Mouse (Mus musculus) erythroblast, embryonic 14.5 days (primary cell): ENCODE measurements around the gene F2. TPM values are rescaled to one million over a fixed set of nuclear protein-coding genes. Genes with fewer than 3 reads are reported as not detected.
A peak's percentile ranks its signal among the peaks of the same experiment; 100 is the strongest.

ENCODE experiments used
- H3K27me3 ChIP-seq: 2 replicates; pipeline ENCODE4 v1.6.1; 2012; ENCODE audit warnings: inconsistent platforms; ENCODE audit not compliant: control insufficient read depth
- H3K36me3 ChIP-seq: 2 replicates; pipeline ENCODE4 v1.6.1; 2012; ENCODE audit warnings: mild to moderate bottlenecking, inconsistent platforms; ENCODE audit not compliant: control insufficient read depth
- H3K4me1 ChIP-seq: 2 replicates; pipeline ENCODE4 v1.6.1; 2012; ENCODE audit warnings: inconsistent platforms; ENCODE audit not compliant: control insufficient read depth
- H3K4me3 ChIP-seq: replicated peaks from 2 replicates; pipeline ENCODE3; 2012; ENCODE audit warnings: moderate library complexity, mild to moderate bottlenecking, inconsistent platforms
- H3K9me3 ChIP-seq: 2 replicates; pipeline ENCODE4 v1.6.1; 2012; ENCODE audit warnings: low read length, inconsistent platforms, mixed read lengths; ENCODE audit not compliant: control insufficient read depth
- GATA1 ChIP-seq: IDR thresholded peaks from 2 replicates; pipeline ENCODE4 v1.6.1; 2012; ENCODE audit warnings: low read length, inconsistent platforms, mixed read lengths
- TAL1 ChIP-seq: IDR thresholded peaks from 3 replicates; pipeline ENCODE4 v1.6.1; 2012; ENCODE audit warnings: low read length, inconsistent platforms, mixed read lengths
- polyA plus RNA-seq: library from polyadenylated mRNA; stranded (reverse); fragments of >175 nt; gene quantifications from 2 replicates; pipeline ENCODE4 v1.2.3, GENCODE M21; 2012

The F2 gene
- polyA plus RNA-seq, result 0.05 and 0.09 TPM in 2 replicates

GRCm38 (mm10) chr2:91636229-91636628, at the start of gene F2:
F2 (minus strand) TSS chr2:91636414.
- Histone ChIP-seq H3K4me3 (peak within 1 kb of the TSS; percentile 45), H3K4me1 (peaks cover 45% of the 10 kb centered on the region), H3K9me3 (no peaks in the 10 kb centered on the region), H3K27me3 (no peaks in the 10 kb centered on the region), H3K36me3 (peaks cover 2% of the 10 kb centered on the region; the same call in 1 of the 2 replicates)
- TF ChIP-seq TAL1, result no peak
- TF ChIP-seq GATA1, result no peak

GRCm38 (mm10) chr2:91683919-91684318, 47.7 kb upstream of the F2 start:
- no peak overlapping the region for H3K4me3 ChIP-seq
- TF ChIP-seq TAL1 (no peak), GATA1 (no peak)
- no peaks in the 10 kb centered on the region for H3K27me3 ChIP-seq
- peaks cover 91% of the 10 kb centered on the region for H3K36me3 ChIP-seq
- peaks cover 7% of the 10 kb centered on the region for H3K4me1 ChIP-seq
- no peaks in the 10 kb centered on the region for H3K9me3 ChIP-seq

- Histone ChIP-seq H3K36me3 (peaks cover 92% of the 10 kb centered on the region), H3K4me1 (peaks cover 7% of the 10 kb centered on the region)
Measured at GRCm38 (mm10) chr2:91682850-91683249, 46.6 kb upstream of the F2 start.

GRCm38 (mm10) chr2:91676961-91677360, 40.7 kb upstream of the F2 start:
- TF ChIP-seq GATA1 (no peak), TAL1 (no peak)
- peaks cover 94% of the 10 kb centered on the region for H3K36me3 ChIP-seq

More at GRCm38 (mm10) chr2:91682850-91683249, 46.6 kb upstream of the F2 start:
- TF ChIP-seq TAL1 (no peak), GATA1 (no peak)
- Histone ChIP-seq H3K27me3 (no peaks in the 10 kb centered on the region), H3K9me3 (no peaks in the 10 kb centered on the region), H3K4me3 (no peak overlapping the region)

GRCm38 (mm10) chr2:91676420-91676819, 40.2 kb upstream of the F2 start:
- TF ChIP-seq GATA1 (no peak), TAL1 (no peak)

More at GRCm38 (mm10) chr2:91676961-91677360, 40.7 kb upstream of the F2 start:
- no peaks in the 10 kb centered on the region for H3K4me1 ChIP-seq
- H3K27me3 ChIP-seq, result no peaks in the 10 kb centered on the region
- H3K9me3 ChIP-seq, result no peaks in the 10 kb centered on the region
- H3K4me3 ChIP-seq, result no peak overlapping the region

GRCm38 (mm10) chr2:91674895-91675294, 38.7 kb upstream of the F2 start:
- TF ChIP-seq GATA1, result no peak
- TF ChIP-seq TAL1, result no peak
- Histone ChIP-seq H3K4me3 (no peak overlapping the region), H3K36me3 (peaks cover 95% of the 10 kb centered on the region)

More at GRCm38 (mm10) chr2:91676420-91676819, 40.2 kb upstream of the F2 start:
- Histone ChIP-seq H3K36me3 (peaks cover 94% of the 10 kb centered on the region), H3K4me1 (no peaks in the 10 kb centered on the region), H3K4me3 (no peak overlapping the region), H3K9me3 (no peaks in the 10 kb centered on the region), H3K27me3 (no peaks in the 10 kb centered on the region)

GRCm38 (mm10) chr2:91673587-91673986, 37.4 kb upstream of the F2 start:
- Histone ChIP-seq H3K9me3 (no peaks in the 10 kb centered on the region), H3K36me3 (peaks cover 95% of the 10 kb centered on the region), H3K4me1 (no peaks in the 10 kb centered on the region), H3K4me3 (no peak overlapping the region), H3K27me3 (no peaks in the 10 kb centered on the region)
- TF ChIP-seq GATA1, result no peak
- TF ChIP-seq TAL1, result no peak

More at GRCm38 (mm10) chr2:91674895-91675294, 38.7 kb upstream of the F2 start:
- no peaks in the 10 kb centered on the region for H3K4me1 ChIP-seq
- H3K27me3 ChIP-seq, result no peaks in the 10 kb centered on the region
- H3K9me3 ChIP-seq, result no peaks in the 10 kb centered on the region

- H3K9me3 ChIP-seq, result no peaks in the 10 kb centered on the region
- no peak overlapping the region for H3K4me3 ChIP-seq
- peaks cover 87% of the 10 kb centered on the region for H3K36me3 ChIP-seq
- H3K4me1 ChIP-seq, result no peaks in the 10 kb centered on the region
- no peaks in the 10 kb centered on the region for H3K27me3 ChIP-seq
- no peak for TF ChIP-seq GATA1
- TF ChIP-seq TAL1, result no peak
Measured at GRCm38 (mm10) chr2:91670038-91670437, 33.8 kb upstream of the F2 start.

GRCm38 (mm10) chr2:91669326-91669725, 33.1 kb upstream of the F2 start:
- no peaks in the 10 kb centered on the region for H3K4me1 ChIP-seq
- no peak for TF ChIP-seq GATA1
- TF ChIP-seq TAL1, result no peak
- H3K36me3 ChIP-seq, result peaks cover 86% of the 10 kb centered on the region
- H3K9me3 ChIP-seq, result no peaks in the 10 kb centered on the region
- H3K4me3 ChIP-seq, result no peak overlapping the region
- H3K27me3 ChIP-seq, result no peaks in the 10 kb centered on the region

GRCm38 (mm10) chr2:91667747-91668146, 31.5 kb upstream of the F2 start:
- Histone ChIP-seq H3K4me1 (no peaks in the 10 kb centered on the region), H3K27me3 (no peaks in the 10 kb centered on the region), H3K9me3 (no peaks in the 10 kb centered on the region), H3K36me3 (peaks cover 88% of the 10 kb centered on the region), H3K4me3 (no peak overlapping the region)
- TF ChIP-seq GATA1, result no peak
- TF ChIP-seq TAL1, result no peak
